Mouse (Mus musculus): ENCODE results near the gene Ppp4r1. TPM values are rescaled to one million over a fixed set of nuclear protein-coding genes. Genes with fewer than 3 reads are reported as not detected.
A peak's percentile ranks its signal among the peaks of the same experiment; 100 is the strongest.

The Ppp4r1 gene
- polyA plus RNA-seq (2012; rRNA removed) (8.7 and 11.1 TPM in 2 replicates), polyA plus RNA-seq (2014; fragmentation: Nextera tagmentation; extraction: Ambion mirVana) (6.7 and 8.0 TPM in 2 replicates)

DNA sequence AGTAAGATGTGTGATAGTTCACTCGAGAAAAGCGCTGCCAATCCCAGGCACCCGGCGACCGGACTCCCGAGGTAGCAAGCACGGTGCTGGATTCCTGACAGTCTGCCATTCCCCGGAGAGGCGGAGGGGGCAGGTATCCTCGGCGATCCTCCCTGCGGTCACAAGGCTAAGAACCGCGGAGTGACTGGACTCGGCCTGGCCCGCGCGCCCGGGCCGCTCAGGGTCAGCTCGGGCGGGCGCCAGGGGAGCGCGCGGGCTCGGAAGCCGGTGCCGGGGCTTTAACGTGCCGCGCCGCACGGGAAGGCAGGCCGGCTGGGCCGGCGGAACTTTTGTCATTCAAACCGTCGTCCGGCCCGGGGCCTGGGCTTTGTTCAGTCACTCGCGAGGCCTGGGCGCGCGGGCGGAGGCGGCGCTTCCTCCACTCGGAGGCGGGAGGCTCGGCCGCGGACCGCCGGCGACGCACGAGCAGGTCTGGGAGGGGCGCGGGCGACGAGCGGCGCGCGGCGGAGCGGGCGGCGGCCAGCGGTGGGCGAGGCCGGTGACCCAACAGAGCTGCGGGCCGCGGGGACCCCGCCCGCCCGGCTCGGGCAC lies at the start of gene Ppp4r1:
Gene Ppp4r1, plus strand, starts transcription at position 23 of the 591 bp plus-strand sequence.
- H3K4me3 ChIP-seq (ENCODE audit: insufficient read depth in 1 of 2, low read depth in 2 of 2, low read length in 2 of 2): peak within 1 kb of the TSS; percentile 69 to 88
- ATAC-seq (ENCODE audit: insufficient read depth) (peak; percentile 82), DNase-seq (ENCODE audit: low read depth in 3 of 3, low spot score in 3 of 3) (peak; percentile 46 to 50 (median 48))
- H3K27ac ChIP-seq: no peak within 1 kb of the TSS; the same call in 1 of the 2 replicates
- no peaks in the 10 kb centered on the region; the same call in 1 of the 2 replicates for H3K27me3 ChIP-seq (ENCODE audit: control insufficient read depth, insufficient read depth, low read length)
- no peaks in the 10 kb centered on the region for H3K36me3 ChIP-seq (replicated peaks; ENCODE audit: control insufficient read depth, insufficient read depth, low read depth)
- H3K9ac ChIP-seq (replicated peaks): peak within 1 kb of the TSS; percentile 92
- H3K9me3 ChIP-seq (ENCODE audit: control insufficient read depth, low read length): no peaks in the 10 kb centered on the region
- under 1% methylated on average over 78 of the region's 81 CpGs for WGBS (ENCODE audit: insufficient replicate concordance)
- no peak for TF ChIP-seq EP300 (IDR thresholded peaks at IDR 0.05; ENCODE audit: low read depth)
- TF ChIP-seq CTCF (IDR thresholded peaks at IDR 0.05; ENCODE audit: low read depth): peak; percentile 40
- peaks cover 5 to 14% of the 10 kb centered on the region in 2 experiments; a peak in 3 of 4 replicates for H3K4me1 ChIP-seq (replicated peaks; ENCODE audit: control insufficient read depth in 2 of 2, insufficient read depth in 2 of 2, low read length in 1 of 2)
- H3K4me2 ChIP-seq (ENCODE audit: low read depth): peak within 1 kb of the TSS; percentile 81

DNA sequence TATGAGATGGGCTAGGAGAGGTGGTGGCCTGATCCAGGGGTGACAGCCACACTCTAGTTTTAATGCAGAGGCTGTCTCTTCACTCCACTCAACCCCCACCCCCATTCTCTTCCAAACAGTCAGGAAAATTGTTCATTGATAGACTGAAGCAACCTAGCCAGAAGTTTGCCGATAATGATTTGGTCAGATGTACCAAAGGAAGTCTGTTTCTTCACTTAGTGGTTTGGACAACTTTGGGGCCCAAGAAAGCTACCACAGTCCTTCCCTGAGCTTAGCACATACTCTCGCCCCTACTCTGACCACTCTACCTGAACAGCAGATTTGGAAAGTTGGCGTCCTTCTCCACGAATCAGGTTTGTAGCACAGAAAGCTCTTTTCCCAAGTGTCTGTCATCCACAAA lies 49.7 kb upstream of the Ppp4r1 start:
- Histone ChIP-seq H3K27me3 (ENCODE audit: control insufficient read depth, insufficient read depth, low read length) (no peaks in the 10 kb centered on the region), H3K9ac (replicated peaks) (no peak overlapping the region), H3K9me3 (ENCODE audit: control insufficient read depth, low read length) (no peaks in the 10 kb centered on the region), H3K4me1 (replicated peaks; ENCODE audit: control insufficient read depth in 2 of 2, insufficient read depth in 2 of 2, low read length in 1 of 2) (0 out of 4 replicates have a peak, but pooled peaks cover 0 to 6% of the 10 kb centered on the region in 2 experiments), H3K4me2 (ENCODE audit: low read depth) (no peak overlapping the region), H3K27ac (no peak overlapping the region), H3K4me3 (ENCODE audit: insufficient read depth in 1 of 2, low read depth in 2 of 2, low read length in 2 of 2) (no peak overlapping the region), H3K36me3 (replicated peaks; ENCODE audit: control insufficient read depth, insufficient read depth, low read depth) (no peaks in the 10 kb centered on the region)
- WGBS (ENCODE audit: insufficient replicate concordance): 49% methylated on average over 4 of the region's 4 CpGs
- no peak for ATAC-seq (ENCODE audit: insufficient read depth)
- TF ChIP-seq CTCF (IDR thresholded peaks at IDR 0.05; ENCODE audit: low read depth): no peak
- TF ChIP-seq EP300 (IDR thresholded peaks at IDR 0.05; ENCODE audit: low read depth): no peak
- DNase-seq (ENCODE audit: low read depth in 3 of 3, low spot score in 3 of 3): no peak

DNA sequence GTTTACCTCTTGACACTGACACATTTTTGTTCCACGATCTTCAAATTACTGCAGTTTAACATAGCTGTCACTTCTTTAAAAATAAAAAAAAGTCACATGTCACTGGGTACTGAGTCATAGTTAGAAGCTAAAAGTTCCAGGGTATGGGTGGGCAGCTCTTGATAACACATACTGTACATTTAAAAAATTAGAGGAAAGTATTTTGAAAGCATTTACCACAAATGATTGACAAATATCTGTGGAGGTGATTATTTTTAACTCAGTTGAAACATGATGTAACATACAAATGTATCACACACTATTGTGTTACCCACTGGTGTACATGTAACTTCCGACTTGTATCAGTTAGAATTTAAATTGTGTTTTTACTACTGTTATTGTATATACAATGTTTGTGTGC lies 47.3 kb upstream of the Ppp4r1 start:
- Histone ChIP-seq H3K9me3 (ENCODE audit: control insufficient read depth, low read length) (no peaks in the 10 kb centered on the region), H3K27ac (no peak overlapping the region), H3K4me2 (ENCODE audit: low read depth) (no peak overlapping the region), H3K4me3 (ENCODE audit: insufficient read depth in 1 of 2, low read depth in 2 of 2, low read length in 2 of 2) (no peak overlapping the region), H3K36me3 (replicated peaks; ENCODE audit: control insufficient read depth, insufficient read depth, low read depth) (no peaks in the 10 kb centered on the region), H3K27me3 (ENCODE audit: control insufficient read depth, insufficient read depth, low read length) (no peaks in the 10 kb centered on the region), H3K9ac (replicated peaks) (no peak overlapping the region), H3K4me1 (replicated peaks; ENCODE audit: control insufficient read depth in 2 of 2, insufficient read depth in 2 of 2, low read length in 1 of 2) (0 out of 4 replicates have a peak, but pooled peaks cover 0 to 6% of the 10 kb centered on the region in 2 experiments)
- DNase-seq (ENCODE audit: low read depth in 3 of 3, low spot score in 3 of 3) (no peak), ATAC-seq (ENCODE audit: insufficient read depth) (no peak)
- 65% methylated on average over 2 of the region's 2 CpGs for WGBS (ENCODE audit: insufficient replicate concordance)
- TF ChIP-seq EP300 (IDR thresholded peaks at IDR 0.05; ENCODE audit: low read depth): no peak
- no peak for TF ChIP-seq CTCF (IDR thresholded peaks at IDR 0.05; ENCODE audit: low read depth)

DNA sequence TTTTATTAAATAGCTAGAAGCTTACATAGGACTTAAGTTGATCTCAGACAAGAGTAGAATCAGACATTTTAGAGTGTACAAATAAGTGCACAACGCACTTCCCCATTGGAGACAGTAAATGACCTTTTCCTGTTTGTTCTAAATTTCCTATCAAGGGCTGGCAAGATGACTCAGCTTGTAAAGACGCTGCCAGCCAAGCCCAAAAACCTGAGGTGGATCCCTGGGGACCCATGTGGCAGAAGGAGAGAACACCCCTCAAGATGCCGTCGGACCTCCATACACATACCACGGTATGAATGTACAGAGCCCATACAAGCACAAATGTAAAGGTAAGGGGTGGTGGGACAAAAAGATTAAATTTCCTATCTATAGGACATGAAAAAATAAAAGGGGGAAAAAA lies 45.2 kb upstream of the Ppp4r1 start:
- TF ChIP-seq EP300 (IDR thresholded peaks at IDR 0.05; ENCODE audit: low read depth) (no peak), CTCF (IDR thresholded peaks at IDR 0.05; ENCODE audit: low read depth) (no peak)
- Histone ChIP-seq H3K36me3 (replicated peaks; ENCODE audit: control insufficient read depth, insufficient read depth, low read depth) (no peaks in the 10 kb centered on the region), H3K9me3 (ENCODE audit: control insufficient read depth, low read length) (no peaks in the 10 kb centered on the region), H3K4me2 (ENCODE audit: low read depth) (no peak overlapping the region), H3K27me3 (ENCODE audit: control insufficient read depth, insufficient read depth, low read length) (no peaks in the 10 kb centered on the region), H3K9ac (replicated peaks) (no peak overlapping the region), H3K4me1 (replicated peaks; ENCODE audit: control insufficient read depth in 2 of 2, insufficient read depth in 2 of 2, low read length in 1 of 2) (0 out of 4 replicates have a peak, but pooled peaks cover 0 to 3% of the 10 kb centered on the region in 2 experiments), H3K4me3 (ENCODE audit: insufficient read depth in 1 of 2, low read depth in 2 of 2, low read length in 2 of 2) (no peak overlapping the region), H3K27ac (no peak overlapping the region)
- WGBS (ENCODE audit: insufficient replicate concordance): 36% methylated on average over 5 of the region's 5 CpGs
- ATAC-seq (ENCODE audit: insufficient read depth) (no peak), DNase-seq (ENCODE audit: low read depth in 3 of 3, low spot score in 3 of 3) (no peak)

DNA sequence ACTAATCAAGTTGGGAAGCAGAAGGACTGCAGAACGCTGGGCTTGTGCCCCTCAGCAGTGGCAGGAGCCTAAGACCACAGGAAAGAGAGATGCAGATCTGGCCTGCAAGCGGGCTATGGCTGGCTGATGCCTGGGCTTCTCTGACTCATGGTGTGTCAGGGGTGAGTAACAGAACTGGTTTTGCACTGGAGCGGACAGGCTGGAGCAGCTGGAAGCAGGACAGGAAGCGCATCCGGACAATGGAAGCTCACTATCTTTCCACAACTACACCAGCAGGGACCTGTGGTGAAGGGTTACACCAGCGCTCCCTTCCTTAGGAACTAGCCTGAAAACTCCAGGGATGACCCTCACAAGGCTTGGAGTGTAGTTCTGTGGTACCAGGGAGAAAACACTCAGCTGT lies 44.8 kb upstream of the Ppp4r1 start:
- 41% methylated on average over 6 of the region's 6 CpGs for WGBS (ENCODE audit: insufficient replicate concordance)
- H3K9me3 ChIP-seq (ENCODE audit: control insufficient read depth, low read length): no peaks in the 10 kb centered on the region
- 0 out of 2 replicates have a peak, but pooled peaks have one; percentile 37 for ATAC-seq (ENCODE audit: insufficient read depth)
- DNase-seq (ENCODE audit: low read depth in 3 of 3, low spot score in 3 of 3): no peak
- H3K4me2 ChIP-seq (ENCODE audit: low read depth): no peak overlapping the region
- H3K9ac ChIP-seq (replicated peaks): no peak overlapping the region
- 0 out of 4 replicates have a peak, but pooled peaks cover 0 to 3% of the 10 kb centered on the region in 2 experiments for H3K4me1 ChIP-seq (replicated peaks; ENCODE audit: control insufficient read depth in 2 of 2, insufficient read depth in 2 of 2, low read length in 1 of 2)
- H3K27me3 ChIP-seq (ENCODE audit: control insufficient read depth, insufficient read depth, low read length): no peaks in the 10 kb centered on the region
- H3K27ac ChIP-seq: no peak overlapping the region
- TF ChIP-seq EP300 (IDR thresholded peaks at IDR 0.05; ENCODE audit: low read depth): no peak
- TF ChIP-seq CTCF (IDR thresholded peaks at IDR 0.05; ENCODE audit: low read depth): no peak
- H3K4me3 ChIP-seq (ENCODE audit: insufficient read depth in 1 of 2, low read depth in 2 of 2, low read length in 2 of 2): no peak overlapping the region
- no peaks in the 10 kb centered on the region for H3K36me3 ChIP-seq (replicated peaks; ENCODE audit: control insufficient read depth, insufficient read depth, low read depth)
